Mouse (Mus musculus) cerebellum, postnatal 36 days (tissue): Measurements from ENCODE around the gene Man1c1.

Source experiments
- DNase-seq, 2 experiments: peaks; one replicate each; pipeline ENCODE4 v3.0.0; 2021 to 2022; ENCODE audit warnings: mixed read lengths in 2 of 2

Man1c1 gene

DNA sequence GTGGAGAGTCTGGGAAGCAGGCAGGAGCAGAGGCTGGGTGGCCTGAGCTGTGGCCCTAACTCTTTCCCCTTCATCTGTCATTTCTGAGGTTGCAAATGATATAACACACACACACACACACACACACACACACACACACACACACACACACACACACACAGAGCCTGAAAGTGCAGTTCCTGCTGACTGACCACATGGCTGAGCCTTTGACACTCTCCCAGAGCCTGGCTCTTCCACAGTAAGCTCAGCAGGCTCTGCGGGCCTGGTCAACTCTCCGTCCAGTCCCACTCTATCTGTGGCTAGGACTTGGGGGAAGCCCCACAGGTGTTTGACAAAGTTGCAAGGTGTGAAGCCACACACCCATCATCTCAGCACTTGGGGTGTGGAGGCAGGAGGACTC, 126.8 kb downstream of the Man1c1 start:
- no peak for DNase-seq

DNA sequence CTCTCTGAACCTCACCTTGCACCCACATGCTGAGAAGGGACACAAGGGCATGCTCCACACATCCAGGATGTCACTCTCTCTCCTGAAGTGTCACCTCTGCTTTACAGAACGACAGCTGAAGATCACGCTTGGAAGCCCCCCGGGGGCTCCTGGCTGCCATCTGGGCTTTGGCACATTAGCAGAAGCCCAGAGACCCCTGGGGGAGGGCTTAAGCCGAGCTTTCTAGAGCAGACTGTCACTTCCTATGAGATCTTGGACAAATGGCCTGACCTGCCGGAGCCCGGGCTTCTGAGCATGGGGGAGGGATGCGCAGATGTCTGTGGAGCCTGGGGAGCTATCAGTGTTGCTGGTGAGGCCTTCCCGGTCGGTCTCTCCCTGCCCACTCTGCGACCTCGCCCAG, 128.6 kb downstream of the Man1c1 start:
- no peak for DNase-seq

DNA sequence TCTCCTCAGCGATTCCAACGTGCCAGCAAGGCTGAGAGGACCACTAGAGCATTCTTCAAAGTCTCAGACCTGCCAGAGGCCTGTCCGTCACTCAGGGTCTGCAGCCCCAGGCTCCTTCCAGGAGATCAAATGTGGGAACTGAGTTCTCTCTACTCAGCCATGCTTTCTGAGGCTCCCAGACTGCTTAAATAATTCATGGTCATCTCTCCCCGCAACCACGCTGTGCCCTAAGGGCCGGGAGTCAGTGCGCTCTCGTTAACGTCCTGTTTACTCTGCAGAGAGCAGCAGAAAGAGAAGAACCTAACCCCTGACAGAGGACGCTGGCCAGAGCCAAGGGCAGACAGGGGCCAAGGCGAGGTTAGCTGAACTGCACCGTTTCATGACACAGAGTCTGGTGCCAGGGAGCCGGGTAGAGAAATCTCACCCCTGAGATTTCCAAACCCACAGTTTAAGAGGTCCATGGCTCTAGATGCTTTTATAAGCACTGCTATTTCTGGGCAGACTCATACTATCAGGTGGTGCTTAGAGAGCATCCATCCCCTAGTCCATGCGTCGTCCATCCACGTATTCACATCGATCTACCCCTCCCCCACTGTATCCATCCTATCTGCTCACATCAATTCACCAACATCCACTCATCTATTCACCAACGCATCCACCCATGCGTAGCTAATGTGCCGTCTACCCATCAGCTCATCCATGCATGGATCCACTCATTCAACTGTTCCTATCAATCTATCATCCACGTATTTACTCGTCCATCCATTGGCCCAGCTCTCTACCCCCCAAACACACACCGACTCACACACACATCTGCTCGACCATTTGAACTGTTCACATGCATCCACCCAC, 131.4 kb downstream of the Man1c1 start:
- DNase-seq = no peak

DNA sequence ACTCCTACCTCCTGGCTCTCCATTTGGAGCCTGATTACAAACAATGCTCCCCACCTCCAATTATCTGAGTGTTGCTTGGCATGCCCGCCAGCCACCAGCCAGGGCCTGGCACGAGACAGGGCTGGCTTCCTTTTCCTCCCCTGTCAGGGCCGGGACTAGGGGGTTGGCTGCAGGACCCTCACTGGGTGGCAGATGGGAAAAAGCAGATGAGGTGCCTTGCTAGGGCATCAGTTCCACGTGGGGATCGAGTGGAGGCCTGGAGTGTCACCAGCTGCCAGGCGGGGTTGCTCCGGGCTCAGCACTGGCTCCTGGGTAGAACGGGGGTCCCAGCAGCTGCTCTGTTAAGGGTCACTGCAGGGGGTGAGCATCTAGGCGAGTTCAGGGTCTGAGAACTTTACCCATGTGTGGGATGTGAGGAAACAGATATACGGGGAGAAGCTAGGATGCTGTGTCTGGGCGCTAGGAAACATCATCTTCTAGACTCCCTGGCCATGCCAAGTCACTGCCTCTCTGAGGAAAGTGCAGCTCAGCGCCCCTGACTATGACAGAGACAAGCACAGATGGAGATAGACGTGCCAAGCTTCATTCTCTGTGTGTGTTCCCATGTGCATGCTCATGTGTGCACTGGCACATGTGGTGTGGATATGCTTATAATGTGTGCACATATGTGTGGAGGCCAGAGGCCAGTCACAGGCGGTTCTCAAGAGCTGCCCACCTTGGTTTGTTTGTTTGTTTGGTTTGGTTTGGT, 133.2 kb downstream of the Man1c1 start:
- DNase-seq = no peak

DNA sequence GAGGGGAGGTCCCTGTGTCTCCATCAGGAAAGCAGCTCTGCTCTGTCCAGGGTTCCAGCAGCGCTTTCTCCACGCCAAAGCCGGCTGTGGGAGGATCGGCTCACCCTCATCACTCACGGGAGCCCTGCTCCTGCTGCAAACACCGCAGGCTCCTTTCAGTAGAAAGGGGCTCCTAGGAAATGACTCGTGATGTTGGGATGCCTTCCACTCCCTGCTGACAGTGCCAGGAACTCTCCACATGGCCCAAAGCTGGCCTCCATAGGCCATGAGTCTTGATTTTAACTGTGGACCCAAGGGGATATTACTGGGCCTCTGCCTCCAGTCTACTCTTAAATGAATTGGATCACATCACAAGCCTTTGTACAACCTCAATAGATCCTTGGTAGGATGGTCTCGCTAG, 134.3 kb downstream of the Man1c1 start:
- no peak for DNase-seq

DNA sequence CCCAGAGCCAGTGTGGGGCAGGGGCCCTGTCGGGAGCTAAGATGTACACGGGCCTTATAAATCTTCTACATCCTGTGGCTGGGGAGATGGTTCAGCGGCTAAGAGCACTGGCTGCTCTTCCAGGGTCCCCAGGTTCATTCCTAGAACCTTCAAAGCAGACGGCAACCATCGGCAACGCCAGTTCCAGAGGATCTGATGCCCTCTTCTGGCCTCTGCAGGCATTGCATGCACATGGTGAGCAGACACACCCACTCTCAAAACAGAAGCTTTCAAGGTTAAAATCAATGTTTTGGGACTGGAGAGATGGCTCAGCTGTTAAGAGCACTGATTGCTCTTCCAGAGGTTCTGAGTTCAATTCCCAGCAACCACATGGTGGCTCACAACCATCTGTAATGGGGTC, 134.9 kb downstream of the Man1c1 start:
- DNase-seq = peak in 1 of 2 experiments; percentile 41

DNA sequence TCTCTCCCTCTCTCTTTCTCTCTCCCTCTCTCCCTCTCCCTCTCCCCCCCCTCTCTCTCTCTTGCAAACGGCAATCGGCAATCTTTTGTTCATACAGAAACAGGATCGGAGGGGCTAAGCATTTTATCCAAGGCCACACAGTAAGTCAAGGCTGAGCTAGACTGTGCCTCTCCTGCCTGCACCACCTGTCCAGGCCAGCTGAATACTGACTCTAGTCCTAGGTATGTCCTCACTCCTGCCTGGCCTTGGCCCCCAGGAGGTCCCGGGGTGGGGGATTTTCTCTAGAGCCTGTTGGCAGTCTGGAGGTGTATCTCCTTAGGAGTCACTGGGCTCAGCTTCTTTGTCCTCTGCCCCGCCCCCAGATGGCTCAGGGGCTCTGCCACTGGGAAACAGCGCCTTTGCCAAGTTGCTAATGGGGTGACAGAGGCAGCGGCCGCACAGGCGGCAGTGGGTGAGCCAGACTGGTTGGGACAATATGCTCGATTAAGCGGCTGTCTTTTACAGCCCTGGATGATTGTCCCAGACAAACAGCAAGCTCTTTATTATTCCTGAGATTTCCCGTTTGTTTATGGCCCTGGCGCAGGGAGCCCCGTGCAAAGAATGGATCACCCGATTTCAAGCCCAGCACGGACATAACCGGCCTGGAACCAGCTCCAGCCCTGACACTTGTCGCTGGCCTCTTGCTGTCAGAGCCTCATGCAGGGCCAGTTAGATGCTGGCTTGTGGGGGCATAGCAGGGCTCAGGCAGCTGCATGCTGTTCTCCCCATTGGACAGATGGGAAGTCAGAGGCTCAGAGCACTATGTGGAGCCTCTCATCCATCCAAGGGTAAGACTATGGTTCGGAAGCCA, 136.5 kb downstream of the Man1c1 start:
- peak in 1 of 2 experiments; percentile 50 for DNase-seq

DNA sequence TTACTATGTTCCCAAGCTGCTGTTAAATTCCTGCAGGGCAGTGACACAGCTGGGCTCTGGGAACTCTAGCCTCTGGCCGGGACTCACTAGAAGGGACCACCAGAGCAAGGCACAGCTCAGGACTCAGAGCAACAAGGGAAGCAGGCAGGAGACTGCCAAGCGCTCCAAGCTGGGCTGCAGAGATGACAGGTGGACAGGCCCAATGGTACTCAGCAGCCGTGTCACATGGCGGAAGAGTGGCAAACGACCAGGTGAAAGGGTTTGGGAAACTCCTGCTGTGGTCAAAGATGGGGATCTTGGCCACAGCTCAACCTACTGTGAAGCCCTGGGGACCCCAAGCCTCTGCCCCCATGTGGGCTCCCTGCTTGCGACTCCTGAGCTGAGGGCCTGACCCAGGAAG, 140.0 kb downstream of the Man1c1 start:
- DNase-seq = no peak

DNA sequence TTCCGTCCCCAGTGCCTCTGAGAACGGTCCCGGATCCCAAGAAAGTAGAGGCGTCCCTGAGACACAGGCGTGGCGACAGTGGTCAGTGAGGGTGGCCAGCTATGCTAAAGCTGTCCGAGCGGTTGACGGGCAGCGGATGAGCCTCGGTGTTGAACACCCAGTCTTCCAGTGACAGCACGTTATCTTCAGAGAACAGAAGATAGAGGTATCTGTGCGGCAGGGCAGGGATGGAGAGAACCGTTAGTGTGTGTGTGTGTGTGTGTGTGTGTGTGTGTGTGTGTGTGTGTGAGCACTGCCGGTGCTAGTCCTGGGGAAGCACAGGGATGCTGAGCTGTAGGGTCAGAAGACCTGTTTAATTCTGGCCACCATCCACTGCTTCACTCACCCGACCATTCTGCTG, 140.5 kb downstream of the Man1c1 start:
- no peak for DNase-seq

DNA sequence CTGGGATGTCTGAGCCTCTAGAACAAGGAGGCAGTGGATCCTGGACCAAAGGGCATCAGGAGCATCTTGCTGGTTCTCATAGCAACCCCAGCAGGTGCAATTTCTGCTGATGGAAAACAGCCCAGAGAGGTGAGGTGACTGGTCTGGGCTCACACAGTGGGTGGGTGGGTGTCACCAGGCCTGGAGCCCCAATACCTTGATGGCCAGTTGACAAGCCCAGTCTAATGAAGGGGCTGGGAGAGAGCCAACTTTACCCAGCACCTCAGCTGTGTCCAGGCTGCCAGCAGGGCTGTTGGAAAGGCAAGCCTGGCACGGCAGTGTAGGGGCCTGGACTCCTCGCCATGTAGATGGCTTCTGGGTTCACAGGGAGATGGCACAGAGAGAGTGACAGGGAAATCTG, 142.1 kb downstream of the Man1c1 start:
- DNase-seq = peak; percentile 49 to 51

DNA sequence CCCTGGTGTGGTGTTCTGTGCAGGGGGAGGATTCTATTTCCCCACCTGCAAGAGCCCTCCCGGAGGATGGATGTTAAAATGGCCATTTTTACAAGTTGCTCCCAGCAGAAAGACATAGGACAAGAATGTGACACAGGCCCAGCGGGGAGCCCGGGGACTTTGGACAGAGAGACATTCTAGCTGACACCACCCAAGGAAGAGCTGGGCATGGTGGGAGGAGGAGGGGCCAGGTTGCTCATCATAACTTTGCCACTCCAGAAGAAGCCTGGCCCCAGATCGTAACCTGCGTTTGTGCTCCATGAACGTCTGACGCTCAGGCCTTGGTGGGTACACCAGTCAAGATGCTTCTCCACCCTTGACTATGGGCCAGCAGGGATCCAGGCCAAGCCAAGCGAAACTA, 143.4 kb downstream of the Man1c1 start:
- DNase-seq = no peak

DNA sequence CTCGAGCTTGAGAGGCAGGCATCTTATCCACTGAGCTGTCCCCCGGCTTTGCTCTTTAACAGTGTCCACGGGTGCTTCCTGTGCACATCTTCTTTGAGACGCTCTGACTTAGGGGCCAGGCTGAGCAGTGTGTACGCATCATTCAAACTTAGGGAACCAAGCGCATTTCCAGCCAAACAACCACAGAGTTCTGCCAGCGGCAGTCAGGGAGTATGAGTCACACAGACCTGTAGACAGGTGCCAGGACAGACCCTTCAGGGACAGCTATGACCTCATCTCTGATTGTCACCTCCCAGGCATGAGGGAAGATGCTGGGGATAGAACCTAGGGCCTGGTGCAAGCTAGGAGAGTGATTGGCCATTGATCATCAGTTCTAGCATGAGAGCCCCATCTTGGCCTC, 144.9 kb downstream of the Man1c1 start:
- no peak for DNase-seq

DNA sequence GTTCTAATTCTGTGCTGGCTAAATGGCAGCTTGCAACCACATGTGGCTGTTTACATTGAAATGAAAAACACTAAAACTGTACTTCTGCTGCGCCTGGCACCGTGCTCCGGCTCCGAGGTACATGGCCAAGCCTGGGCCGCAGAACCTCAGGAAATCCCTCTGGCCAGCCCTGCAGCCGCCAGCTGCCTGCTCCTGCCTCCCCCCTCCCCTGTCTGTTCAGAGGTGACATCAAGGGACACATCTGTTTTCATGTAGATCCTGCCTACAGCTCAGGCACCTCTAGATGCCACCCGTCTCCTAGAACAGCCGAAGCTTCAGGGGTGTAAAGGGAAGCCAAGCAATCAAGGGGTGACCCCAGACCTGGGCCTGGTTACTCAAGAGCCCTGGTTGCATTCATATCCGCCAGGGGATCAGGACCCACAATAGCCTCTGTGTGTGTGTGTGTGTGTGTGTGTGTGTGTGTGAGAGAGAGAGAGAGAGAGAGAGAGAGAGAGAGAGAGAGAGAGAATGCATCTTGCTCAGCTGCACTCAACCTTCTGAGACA, 145.4 kb downstream of the Man1c1 start:
- no peak for DNase-seq

DNA sequence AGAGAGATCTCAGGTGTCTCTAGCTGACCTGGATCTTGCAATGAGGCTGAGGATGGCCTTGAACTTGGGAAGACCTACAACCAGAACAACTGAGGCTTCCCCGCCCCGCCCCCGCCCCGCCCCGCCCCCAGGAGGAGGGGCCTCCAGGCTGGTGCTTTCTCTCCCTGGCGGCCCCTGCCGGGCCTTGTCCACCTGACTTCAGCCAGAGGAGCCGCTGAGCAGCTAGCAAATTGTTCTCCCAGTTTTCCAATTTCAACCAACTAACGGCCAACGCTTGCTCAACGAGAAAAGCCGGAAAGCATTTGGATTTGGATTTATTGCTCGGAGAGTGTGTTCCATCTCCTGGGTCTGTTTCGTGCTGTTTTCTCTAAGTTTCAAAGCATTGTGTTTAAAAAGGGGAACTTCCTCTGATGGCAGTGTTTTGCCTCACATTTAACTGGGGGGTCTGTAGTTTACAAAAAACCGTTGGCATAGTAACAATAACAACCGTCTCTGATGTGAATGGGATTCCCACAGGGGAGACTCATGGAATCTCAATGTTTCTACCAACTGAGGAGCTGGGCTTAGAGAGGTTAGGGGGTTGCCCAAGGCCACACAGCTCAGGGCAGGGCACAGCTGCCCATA, 146.4 kb downstream of the Man1c1 start:
- no peak for DNase-seq

DNA sequence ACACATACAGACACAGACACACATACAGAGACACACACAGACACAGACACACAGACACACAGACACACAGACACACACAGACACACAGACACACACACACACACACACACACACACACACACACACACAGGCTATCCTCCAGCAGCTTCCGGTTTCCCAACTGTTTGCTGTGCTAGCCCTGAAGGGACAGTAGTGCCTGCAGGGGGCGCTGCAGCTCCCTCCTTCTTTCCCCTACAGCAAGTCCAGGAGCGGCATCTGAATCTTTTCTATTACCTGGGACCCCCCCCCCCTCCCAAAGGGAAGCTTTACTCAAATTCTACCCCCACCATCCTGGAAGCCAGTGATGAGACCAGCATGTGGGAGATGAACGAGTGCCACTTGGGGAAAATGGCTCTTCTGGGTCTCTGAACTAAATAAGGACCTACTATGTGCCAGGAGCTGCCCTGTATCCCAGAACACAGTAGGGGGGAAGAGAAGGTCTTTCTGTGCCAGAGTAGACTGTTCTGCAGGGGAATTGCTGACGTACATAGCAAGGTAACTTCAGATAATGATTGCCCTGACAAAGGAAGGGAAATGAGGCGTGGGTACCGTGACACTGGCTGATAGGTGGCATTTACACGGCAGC, 148.0 kb downstream of the Man1c1 start:
- DNase-seq = peak; percentile 53 to 65

DNA sequence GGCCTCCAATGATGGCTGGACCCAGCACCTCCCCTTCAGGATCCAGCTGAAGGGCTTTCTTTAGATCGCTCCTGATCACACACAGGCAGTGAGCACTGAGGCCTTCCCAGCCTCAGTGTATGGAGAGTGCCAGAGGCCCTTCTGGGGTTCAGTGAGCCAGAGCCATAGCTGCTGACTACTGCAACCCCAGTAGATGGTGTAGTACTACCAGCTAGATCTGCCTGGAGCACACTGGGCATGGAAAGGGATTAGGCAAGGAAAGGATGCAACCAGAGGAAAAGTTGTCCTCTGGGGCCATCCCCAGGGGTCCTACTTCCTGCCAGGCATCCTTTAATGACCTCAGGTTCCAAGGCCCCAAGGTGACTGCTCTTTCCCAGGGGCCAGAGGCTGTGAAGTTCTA, 150.5 kb downstream of the Man1c1 start:
- DNase-seq = no peak

DNA sequence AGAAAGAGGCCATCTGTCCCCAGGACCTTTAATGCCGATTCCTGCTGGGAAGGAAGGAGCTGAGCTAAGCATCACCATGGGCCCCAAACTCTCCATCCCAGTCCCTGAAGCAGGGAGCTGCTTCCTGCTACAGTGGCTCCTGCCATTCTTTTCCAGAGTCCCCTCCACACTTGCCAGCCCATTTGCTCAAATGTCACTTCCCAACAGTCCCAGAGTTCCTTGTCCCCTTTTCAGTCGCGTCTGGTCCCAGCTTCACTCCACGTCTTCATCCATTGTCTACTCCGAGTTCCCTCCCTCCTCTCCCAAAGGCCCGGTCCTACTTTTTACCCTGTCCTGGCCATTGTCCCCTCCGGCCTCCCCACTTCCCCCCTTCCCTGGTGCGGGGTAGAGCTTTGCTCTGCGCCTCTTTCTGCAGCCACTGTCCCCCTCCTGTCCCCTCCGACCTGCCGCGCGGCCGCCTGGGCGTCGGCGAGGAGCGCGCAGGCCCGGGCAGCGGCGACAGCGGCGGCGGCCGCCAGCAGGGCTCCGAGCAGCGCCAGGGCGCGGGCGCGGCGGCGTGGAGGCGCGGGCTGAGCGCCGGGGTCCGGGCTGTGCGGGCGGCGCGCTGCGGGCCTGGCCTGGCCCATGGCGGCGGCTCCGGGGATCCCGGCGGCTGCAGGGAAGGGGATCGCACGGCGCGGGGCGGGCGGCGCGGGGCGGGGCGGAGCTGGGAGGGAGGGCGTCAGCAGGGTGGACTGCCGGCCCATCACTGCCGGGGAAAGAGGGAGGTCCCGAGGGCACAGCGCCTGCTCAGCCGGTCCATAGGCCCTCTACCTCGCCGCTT, 152.4 kb downstream of the Man1c1 start, which contains the start of gene Selenon:
Gene Selenon (minus strand): TSS at position 673 of the 823 bp plus-strand sequence.
- peak; percentile 59 to 73 for DNase-seq

DNA sequence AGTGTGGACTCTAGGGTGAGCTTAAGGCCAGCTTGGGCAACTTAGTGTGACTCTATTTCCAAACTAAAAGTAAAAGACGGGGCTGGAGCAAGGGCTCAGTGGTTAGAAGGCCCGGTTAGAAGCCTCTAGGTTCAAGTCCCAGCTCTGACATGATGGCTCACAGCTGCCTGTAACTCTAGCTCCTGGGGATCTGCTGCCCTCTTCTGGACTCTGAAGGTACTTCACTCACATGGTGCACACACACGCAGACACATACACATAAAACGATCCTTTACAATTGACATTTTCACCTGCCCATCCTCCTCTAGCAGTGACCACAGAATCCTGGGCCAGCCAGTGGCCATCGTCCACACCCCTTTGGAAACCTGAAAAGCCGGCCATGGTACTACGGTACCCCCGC, 154.2 kb downstream of the Man1c1 start:
- no peak for DNase-seq

DNA sequence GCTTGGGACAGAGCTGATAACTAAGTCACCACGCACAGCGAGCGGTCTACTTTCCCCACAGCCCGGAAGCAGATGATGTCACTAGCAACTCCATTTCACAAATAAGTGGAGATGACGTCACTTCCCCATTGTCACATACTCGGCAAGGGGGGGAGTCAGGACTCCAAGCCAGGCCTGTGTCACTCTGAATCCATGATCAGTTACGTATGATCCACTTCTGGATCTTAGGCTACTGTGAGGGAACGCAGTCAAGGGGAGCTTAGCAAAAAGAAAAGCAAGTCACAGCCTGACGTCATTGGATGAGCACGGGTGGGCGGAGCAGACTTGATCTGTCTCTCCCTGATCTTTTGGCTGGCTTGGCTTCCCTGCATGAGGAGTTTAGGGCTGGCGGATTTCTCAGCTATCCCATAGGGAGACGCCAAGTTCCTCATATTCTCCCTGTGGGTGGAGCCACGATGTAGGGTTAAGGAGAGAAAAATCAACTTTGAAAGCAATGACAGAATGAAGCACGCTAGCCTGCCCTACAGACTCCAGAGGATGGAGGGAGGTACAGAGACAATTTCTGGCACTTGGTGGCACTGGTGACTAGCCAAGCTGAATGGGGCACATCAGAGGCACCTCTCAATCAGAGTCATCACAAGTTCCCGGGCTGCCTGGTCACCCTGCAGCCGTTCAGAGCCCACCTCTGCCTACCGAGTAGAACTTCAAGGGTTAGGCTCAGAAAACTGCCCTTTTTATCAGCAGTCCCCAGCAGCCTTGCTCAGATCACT, 155.7 kb downstream of the Man1c1 start:
- no peak for DNase-seq
